Mouse (Mus musculus) liver, embryonic 14.5 days (tissue): Measurements from ENCODE around the gene Fbxl2.

Source experiments
- CTCF ChIP-seq: IDR thresholded peaks from 2 replicates; pipeline ENCODE4 v1.5.1; 2016; ENCODE audit warnings: antibody characterized with exemption, low read depth, control low read depth
- EP300 ChIP-seq: IDR thresholded peaks from 2 replicates; pipeline ENCODE4 v1.6.1; 2016; ENCODE audit warnings: antibody characterized with exemption, low read depth

DNA sequence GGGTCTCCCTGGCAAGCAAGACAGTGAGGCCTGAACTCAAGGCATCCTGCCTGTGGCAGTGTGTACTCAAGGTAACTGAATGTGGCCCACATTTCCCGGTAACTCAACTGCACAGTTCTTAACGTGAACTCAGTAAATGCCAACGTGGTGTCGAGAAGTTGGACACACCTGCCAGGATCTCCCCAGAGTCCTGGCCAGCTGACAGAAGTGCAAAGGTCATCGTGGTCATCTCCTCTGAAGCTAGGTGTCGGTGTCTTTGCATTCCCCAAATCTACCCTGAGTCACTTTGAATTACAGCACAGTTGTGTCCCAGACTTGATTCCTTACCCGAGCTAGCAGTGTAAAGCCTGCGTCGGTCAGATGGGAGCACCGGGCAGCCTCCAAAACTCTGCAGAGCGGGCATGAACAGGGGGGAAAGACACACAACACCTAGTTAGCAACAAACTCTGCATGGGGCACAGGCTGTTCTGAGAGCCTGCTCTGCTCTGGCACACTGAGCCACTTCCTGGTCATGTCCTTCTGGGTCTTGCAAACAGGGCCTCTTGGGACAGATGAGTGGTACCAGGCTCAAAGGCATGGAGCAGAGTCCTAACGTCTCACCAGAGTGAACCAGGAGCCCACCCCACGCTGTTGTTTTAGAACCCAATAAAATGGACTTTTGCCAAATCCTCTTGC, 60.9 kb downstream of the Fbxl2 start:
- TF ChIP-seq CTCF = no peak
- TF ChIP-seq EP300 = no peak
